Mouse (Mus musculus) B cell, adult 2 months (primary cell): ENCODE measurements around the gene Car5a.
A peak's percentile ranks its signal among the peaks of the same experiment; 100 is the strongest.

Experiments used
- DNase-seq, 2 experiments: peaks; one replicate each; pipeline ENCODE4 v3.0.0; 2022

Car5a gene

DNA sequence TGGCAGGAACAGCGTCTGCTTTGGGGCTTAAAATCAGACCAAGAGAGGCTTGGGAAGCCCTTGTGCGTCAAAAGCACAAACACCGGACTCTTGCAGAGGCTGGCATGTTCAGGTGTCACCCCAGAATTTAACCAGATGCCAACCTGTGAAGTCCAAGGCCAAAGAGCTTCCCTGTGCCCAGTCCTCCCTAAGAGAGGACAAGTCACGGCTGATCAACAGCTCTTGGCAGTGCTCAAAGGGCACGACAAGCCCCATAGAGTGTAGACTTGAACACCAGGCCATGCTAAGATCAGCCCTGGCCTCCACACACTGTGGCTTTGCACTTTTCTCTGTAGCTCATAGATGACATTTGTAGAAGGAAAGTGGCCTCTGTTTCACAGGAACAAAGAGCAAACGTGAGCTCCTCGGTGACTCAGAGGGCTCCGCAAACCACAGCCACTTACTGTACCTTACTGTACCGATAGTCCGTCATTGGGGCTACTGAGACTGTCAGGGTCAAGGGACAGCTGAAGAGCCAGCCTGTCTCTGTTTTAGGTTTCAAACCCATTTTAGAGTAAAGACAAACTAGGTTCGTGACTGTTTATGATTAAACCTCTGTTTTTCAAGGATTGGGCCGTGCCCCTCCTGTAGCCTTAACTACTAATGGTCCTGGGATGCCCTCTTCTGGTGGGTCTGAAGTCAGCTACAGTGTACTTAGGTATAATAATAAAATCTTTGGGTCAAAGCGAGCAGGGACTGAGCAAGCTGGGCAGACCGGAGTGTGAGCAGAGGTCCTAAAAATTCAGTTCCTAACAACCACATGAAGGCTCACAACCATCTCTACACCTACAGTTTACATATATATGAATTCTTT, 11.8 kb downstream of the Car5a start:
- no peak for DNase-seq

DNA sequence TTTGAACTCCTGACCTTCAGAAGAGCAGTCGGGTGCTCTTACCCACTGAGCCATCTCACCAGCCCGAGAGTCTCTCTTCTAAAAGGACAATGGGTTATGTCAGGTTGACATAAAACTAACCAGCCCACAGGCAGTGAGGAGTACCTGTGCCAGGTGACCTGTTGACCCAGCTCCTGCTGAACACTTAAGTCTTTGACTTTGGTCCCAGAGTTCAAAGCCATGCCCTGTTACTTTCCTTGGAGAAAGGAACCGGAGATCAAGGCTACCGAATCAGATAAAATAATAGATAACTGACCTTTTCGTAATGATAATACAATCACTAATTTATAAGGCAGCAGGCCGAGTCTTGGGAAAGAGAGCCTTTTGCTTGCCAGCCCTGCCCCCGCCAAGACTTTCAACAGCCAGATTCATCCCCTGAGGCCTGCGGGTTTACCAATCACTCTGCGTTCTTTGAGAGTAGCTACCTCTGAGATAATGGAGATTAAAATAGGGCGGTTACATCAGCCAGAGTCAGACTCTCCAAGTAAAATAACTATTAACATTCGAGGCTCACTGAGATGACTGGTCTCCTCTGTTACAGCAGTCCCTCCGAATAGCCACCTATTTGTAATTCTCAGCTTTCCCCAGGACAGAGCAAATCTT, 12.6 kb downstream of the Car5a start:
- DNase-seq = no peak

DNA sequence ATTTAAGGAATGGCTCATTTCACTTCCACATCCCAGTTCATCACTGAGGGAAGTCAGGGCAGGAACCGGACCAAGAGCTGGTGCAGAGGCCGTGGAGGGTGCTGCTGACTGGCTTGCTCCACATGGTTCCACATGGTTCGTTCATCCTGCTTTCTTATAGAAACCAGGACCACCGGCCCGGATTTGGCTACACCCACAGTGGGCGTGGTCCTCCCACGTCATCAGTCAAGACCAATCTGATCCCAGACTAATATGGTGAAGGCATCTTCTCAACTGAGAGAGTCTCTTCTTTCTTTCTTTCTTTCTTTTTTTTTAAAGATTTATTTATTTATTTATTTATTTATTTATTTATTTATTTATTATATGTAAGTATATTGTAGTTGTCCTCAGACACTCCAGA, 13.1 kb downstream of the Car5a start:
- no peak for DNase-seq

DNA sequence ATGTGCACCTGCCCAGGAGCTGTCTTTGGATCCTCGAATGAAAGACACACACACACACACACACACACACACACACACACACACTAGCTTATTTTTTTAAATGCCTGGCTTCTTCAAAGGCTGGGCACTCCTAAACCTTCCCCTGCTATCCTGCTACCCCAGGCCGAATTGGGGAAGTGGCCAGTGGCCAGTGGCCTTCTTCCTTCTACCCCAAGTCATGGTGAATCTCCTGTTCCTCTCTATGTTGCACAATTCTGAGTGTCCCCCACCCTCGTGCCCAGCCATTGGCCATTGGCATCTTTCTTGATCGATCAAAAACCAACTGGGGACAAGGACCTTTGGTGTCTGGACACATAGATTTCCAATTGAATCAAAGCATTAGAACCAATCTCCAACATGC, 14.7 kb downstream of the Car5a start:
- DNase-seq = no peak

DNA sequence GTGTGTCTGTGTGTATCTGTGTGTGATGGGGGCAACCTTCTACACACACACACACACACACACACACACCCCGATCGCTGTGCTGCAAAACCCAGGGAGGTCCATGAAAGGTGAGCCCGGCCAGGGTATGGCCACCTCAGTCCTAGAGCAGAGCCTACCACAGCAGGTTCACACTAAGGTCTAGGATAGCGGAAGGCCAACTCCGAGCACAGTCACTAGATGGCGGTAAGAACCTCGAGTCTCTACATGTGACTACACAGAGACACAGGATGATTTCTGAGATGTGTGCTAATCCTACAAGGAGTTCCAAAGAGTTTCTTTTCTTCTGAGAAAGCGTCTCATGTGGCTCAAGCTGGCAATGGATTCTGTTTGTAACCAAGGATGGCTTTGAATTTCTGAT, 17.4 kb downstream of the Car5a start:
- peak; percentile 46 to 51 for DNase-seq

DNA sequence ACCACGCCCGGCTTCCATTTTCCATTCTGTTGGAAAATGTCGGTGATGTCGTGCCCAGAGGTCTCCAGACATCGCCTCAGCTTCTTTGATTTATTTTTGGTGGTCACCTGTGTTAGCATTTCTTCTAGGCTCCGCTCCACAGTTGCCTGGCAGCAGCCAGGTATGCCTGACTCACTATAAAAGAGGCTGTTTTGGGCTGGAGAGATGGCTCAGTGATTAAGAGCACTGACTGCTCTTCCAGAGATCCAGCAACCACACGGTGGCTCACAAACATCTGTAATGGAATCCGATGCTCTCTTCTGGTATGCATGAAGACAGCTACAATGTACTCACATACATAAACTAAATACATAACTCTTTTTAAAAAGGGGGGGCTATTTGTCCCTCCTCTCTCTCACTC, 18.4 kb downstream of the Car5a start:
- no peak for DNase-seq

DNA sequence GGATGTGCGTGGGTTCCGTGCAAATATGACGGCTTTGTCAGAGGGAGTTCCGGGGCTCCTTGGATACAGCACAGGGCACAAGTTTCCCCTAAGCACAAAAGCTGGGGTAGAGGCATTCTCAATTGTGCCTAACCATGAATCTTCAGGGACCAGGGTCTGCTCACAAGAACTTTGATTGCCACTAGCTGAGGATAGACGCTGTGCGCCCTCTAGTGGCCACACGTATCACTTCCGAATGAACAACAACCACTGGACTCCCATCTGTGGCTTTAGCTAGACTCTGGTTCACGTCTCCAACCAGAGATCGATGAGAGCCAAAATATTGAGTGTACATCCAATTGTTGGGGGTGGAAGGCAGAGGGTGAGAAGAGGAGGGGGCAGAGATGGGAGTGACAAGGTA, 19.1 kb downstream of the Car5a start:
- peak; percentile 80 to 81 for DNase-seq

DNA sequence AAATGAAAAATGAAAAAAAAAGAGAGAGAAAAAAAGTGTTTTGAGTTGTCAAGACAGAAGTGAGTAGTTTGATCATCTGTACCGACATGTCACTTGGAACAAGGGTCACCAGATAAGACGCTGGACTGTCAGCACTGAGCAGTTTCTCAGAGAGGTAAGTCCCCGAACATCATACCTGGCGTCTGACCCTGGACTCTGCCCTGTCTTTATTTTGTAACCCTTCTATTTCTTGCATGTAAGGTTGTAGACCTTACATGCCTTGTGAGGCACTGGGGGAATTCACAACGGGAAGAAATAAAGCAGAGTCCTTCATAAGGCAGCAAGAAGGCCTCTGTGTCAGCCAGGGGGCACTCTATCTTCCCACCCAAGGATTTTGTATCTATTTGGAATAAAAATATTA, 20.0 kb downstream of the Car5a start:
- DNase-seq = no peak

DNA sequence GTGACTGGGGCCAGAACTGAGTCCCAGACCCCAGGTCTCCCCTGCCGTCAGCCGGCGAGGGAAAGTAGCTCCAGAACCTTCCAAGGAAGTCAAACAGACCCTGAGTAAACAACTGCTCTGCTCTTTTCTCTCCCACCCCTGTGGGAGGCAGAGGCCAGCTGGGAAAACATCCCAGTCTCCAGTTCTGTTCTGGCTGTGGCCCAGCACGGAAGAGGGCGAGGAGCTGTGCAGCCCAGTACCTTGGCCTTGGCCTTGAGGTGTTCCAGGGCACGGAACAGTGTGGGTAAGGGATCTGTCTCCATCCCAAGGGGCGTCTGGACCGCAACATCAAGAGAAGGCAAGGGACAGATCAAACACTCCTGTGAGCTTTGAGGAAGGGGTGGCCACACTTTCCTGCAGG, 22.6 kb downstream of the Car5a start:
- DNase-seq = no peak

DNA sequence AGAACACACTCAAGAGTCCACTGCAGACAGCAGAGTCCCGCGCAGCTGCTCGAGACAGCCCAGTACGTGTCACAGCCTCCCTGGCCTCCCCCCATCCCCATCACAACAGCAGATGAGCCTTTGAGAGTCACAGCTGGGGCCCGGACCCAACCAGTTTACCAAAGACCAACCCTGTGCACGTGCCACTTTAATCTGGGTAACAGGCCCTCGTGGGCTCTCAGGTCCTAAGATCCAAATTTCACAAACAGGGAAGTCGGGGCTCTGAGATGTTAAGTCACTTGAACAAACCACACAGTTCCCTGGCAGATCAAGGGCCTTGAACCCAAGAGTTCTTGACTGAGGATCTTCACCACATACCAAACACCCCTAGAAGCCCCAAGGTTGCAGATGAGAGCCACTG, 23.1 kb downstream of the Car5a start:
- DNase-seq = no peak

DNA sequence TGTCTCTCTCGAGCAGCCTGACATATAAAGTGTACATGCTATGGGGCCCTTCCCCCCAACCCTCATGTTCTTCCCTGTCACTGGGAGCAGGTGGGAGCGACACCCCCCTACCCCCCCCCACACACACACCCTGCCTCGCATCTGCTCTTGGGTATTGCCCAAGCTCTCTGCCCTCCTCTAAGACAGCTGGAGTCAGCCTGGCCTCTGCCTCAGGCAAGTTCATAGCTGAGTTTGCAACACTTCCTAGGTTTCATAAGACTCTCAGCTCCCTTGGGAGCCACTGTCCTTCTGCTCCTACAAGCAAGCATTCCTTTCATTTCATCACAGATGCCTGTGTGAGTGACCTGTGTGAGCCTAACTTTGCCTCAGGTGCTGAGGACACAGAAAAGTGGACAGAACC, 25.0 kb downstream of the Car5a start:
- no peak for DNase-seq

DNA sequence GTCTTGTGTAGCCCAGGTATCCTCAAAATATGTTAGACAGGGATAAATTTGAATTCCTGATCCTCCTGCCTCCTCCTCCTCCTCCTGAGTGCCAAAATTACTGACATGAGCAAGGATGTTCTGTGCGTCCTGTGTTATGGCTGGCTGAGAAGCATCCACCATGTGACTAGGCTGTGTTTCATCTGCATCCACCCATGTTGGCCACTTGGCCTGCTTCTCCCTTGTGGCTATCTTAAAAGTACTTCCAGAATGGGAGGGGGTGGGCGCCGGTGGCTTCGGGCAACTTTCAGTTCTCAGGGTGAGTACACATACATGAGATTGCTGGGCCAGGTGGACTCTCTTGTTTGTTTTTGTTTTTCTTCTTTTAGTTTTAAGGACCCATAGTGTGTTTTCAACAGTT, 25.5 kb downstream of the Car5a start:
- DNase-seq = no peak

DNA sequence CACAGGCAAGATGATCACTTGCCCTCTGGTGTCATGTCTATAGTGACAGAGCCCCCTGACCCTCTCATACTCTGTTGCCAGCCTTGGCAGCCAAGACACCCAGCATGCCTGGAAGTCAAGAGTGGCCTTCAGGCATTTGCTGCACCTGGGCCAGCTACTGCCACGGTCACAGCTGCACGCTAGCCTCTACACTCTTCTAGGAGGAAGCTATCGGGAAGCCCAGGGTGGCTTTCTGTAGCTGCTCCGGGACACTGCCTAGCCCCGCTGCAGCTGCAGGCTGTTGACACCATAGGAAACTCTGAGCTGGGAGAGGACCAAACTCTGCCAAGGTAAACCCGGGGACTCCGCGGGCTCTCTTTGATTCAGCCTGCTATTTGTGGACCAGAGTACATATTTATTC, 31.3 kb downstream of the Car5a start:
- no peak for DNase-seq

DNA sequence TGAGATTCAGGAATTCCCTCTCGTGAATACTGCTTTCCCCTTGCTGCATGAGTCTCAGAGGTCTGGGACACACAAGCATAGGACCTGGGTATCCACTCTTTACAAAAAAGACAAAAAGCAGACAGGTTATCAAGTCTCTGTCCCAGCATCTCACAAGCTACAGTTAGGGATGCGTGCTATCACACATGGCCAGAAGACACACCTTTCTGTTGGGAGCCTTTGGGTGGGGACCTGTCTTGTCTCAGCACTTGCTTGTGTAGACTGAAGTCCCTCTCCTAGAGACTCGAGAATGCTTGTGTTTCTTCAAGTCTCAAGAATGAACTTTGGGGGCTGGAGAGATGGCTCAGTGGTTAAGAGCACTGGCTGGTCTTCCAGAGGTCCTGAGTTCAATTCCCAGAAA, 31.9 kb downstream of the Car5a start:
- no peak for DNase-seq

DNA sequence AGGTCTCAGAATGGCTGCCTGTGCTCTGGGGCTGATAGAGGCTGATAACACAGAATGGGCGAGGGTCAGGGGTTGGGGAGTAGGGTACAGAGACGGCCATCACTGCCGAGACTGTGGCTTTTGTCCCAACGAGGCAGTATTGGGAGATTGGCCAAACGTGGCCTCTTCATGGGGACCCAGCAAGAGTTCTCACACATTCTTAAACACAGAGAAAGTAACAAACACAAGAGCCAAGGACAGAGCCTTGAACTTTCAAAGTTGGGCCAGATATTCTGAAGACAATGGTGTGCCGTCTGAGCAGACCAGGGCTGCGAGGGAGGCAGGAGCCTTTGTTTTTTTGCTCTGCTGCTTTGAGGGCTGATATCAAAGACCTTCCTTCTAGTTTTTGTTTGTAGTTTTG, 32.7 kb downstream of the Car5a start:
- DNase-seq = no peak

DNA sequence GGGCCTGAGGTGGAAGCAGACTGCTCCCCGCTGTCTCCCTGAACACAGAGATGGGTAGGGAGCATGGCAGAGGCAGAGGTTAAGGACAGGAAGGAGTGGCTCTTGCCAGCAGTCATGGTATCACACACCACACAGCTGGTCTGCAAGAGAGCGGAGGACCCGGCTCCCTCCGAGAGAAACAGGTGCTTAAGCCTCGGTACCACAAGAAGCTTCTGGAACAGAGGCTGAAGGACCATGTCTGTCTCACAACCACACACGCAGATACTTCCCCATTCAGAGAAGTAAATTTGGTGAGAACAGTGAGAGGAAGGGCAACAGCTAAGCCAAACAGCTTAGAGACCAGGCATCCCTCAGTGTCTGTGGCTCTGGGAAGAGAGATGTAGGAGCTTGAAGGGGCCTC, 33.3 kb downstream of the Car5a start:
- DNase-seq = no peak

DNA sequence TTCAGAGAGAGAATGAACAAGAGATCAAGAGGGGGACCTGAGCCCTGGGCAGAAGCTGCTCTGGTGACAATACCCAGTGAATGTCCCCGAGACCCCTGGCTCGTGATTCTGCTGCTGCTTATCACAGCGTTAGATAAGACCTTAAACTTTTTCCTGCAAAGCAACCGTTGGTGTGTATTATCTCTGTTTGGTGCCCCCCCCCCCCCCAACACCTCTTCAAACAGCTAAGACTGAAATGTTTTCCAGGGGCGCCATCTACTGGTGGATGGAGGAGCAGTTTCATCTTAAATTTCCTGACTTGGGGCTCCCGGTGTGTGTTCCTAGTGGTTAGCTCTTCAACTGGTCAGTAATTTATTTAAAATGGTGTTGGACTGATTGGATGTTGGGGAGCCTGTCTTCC, 35.0 kb downstream of the Car5a start:
- DNase-seq = peak; percentile 86 to 88

DNA sequence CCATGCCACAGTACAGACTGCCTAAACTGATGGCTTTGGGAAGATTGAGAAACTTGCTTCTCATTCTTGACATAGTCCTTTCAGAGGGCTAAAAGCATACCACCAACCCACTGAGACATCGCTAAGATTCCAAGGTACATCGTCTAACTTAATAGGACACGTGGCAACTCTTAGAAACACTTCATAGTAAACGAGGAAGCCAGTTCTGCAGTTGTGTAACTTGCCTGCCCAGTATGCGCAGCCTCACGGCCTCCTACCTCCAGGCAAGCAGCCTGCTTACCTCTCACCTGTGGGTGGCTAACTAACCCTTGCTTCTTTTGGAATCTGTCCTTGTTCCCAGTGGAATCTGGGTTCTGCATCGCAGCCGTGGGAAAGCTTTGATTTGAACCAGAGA, 35.6 kb downstream of the Car5a start:
- DNase-seq = no peak

DNA sequence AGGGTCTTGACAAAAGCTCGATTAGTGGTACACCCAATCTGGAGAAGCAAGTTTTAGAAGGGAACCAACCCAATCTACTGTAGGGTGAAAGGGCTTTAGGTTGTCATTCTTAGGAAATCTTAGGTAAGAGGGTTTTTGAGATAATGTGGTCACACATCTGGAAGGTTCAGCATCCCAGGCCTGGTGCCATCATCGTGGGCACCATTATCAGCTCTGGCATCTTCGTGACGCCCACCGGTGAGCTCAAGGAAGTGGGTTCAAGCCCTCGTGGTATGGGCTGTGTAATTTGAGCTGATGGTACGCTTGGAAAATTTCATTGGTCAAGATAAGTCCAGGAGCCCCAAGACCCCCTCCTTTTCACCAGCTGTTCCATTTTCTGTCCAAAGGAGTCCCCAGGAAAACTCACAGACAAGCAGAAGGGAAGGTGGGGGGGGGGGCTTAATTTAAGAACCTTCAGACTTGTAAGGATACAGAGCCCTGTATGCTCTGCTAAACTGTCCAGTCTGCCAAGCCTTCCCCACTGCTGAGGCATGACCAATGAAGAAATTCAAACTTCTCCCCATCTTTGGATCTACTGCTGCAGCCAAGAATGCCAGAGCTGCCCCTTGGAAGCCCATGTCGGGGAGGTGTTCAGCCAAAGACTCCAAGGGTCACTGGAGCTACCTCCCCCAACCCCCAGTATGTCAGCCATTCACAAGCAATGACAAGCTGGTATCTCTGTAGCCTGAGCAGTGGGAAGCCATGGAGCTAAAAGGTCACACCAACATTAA, 36.1 kb downstream of the Car5a start:
- DNase-seq = no peak

DNA sequence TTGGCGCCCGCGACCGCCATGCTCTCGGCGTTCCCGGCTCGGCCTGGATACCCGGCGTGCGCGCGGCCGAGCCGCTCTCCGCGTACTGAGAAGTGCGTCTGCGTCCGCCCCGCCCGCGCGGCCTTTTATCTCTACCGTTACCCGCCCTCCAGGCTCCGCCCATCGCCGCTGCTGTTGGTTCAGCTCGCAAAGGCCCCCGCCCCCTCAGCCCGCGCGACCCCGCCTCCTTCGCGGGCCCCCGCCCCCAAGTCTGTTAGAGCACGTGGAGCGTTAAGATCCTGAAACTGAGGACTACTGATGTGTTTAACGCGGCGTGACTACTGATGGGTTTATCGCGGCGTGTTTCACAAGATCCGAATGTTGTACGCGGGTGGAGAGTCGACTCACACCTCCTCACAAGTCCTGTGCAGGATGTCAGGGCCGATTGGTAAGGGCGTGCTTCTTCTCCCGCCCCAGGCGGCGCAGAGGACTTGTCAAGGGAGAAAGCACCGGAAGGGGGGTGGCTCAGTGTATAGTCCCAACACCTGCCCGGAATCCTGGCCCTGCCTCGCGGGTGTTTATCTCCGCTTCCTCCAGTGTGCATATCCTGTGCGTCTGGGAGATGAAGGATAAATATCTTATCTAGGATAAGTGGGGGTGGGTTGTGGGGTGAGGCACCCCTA, 37.0 kb downstream of the Car5a start, which contains the start of gene Slc7a5:
TSS of gene Slc7a5 (minus strand) at position 108 of the 662 bp plus-strand sequence.
- DNase-seq = peak; percentile 98

DNA sequence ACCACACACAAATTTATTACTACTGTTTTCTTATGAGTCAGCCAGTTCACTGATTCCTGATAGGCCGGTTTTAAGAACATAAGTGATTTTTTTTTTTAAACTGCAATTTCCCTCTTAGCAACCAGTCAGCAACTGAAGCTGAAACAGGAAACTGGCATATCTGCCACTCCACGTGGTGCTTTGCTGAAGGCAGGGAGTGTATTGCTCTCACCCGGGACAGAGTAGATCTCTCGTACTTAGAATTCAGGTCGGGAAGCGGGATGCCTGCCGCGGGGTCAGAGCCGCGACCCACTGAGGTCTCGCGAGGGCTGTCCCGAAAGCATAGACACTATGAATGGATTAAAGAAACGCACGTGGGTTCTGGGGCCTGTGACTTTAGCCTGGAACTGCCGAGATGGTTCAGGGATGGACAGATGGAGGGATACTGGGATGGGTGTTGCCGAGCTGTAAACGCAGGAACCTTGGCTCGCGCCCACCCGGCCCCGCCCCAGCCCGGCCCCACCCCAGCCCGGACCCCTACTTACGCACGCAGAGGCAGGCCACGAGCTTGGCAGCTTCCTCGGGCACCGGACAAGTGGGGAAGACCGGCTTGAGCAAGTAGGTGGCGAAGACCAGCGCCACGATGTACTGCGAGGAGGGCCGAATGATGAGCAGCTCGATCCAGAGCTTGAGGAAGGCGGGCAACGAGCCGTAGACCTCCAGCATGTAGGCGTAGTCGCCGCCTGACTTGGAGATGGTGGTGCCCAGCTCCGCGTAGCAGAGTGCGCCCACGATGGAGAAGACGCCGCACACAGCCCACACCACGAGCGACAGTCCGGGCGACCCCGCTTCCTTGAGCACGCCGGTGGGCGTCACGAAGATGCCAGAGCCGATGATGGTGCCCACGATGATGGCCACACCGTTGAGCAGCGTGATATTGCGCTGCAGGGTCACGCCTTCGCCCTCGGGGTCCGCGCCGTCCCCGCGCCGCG, 37.9 kb downstream of the Car5a start:
- peak; percentile 55 to 57 for DNase-seq

DNA sequence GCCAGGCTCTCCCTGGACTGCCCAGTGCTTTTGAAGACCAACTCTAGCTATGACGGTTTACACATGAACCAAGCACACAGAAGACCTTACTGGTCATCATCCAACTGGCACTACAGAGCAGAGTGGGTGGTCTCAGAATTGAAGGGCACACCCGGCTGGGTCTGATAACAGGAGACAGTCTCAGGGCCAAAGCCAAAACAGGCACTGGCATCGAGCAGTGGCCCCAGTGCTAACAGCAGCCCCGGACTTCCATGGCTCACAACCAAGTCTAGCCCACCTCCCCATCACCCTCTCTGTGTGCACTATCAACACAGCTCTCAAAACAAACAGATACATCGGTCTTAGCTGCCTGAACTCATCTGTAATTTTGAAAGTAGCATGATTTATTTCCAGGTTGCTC, 38.8 kb downstream of the Car5a start:
- DNase-seq = no peak
